Mouse (Mus musculus): Measurements from ENCODE around the gene Zfp981.
"Not testable (repeated sequence)": the region's sequence is repeated elsewhere in the genome, so short reads cannot be mapped to it uniquely, and the experiment has no call there.

DNA sequence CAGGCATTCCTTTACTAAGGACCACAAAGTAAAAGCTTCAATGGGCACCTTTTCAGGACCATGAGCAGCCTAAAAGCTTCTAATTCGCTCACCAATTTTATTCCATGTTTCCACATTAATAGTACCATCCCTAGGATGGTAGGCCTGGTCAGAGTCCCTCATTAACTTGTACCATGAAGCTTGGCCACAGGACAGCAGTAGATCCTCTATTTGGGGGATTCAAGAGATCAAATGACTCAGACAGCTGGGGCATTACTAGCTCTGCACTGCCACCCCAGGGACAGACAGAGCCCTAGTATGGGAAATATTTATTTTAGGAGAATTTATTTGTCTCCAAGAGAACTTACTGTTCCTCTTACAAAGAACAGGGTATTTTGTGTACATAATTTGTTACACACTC lies 27.6 kb upstream of the Zfp981 start:
- TF ChIP-seq ZC3H11A (IDR thresholded peaks at IDR 0.05; ENCODE audit: borderline replicate concordance, low read depth, low read length); MAFK (IDR thresholded peaks at IDR 0.05; ENCODE audit: insufficient read depth, low read depth, low read length); HCFC1 (IDR thresholded peaks at IDR 0.05; ENCODE audit: borderline replicate concordance, insufficient read depth, low read length); ZNF384 (IDR thresholded peaks at IDR 0.05; ENCODE audit: low read depth, low read length): not testable (repeated sequence)
